Mouse (Mus musculus) Patski (cell line): ENCODE data around the gene Olfr1505. TPM values are rescaled to one million over a fixed set of nuclear protein-coding genes. Genes with fewer than 3 reads are reported as not detected.

ENCODE experiments used
- ATAC-seq: fragments of 100-300 bp; one replicate; pipeline ENCODE4 v1.8.0; 2021
- CTCF ChIA-PET: fragments of 350-600 bp; sonication (Branson Sonifier 250); formaldehyde crosslinking; loops from one replicate; lab custom pipeline; 2022; ENCODE audit warnings: inconsistent platforms; lab: Charles Lee
- POLR2A ChIA-PET: fragments of 350-600 bp; sonication (Branson Sonifier 250); formaldehyde crosslinking; loops from one replicate; lab custom pipeline; 2022; ENCODE audit warnings: antibody characterized with exemption, inconsistent platforms; lab: Charles Lee
- DNase-seq: peaks from one replicate; pipeline ENCODE4 v3.0.0-alpha.2; 2011; ENCODE audit warnings: low read depth, low spot score
- H3K27me3 ChIP-seq: fragments of 371-371 bp; one replicate; pipeline ENCODE4 v1.5.1; 2021
- CTCF ChIP-seq: fragments of 100-300 bp; IDR thresholded peaks from one replicate; pipeline ENCODE4 v1.5.1; 2021
- in situ Hi-C: fragments of 300-500 bp; cut with MboI; formaldehyde crosslinking; loops from 3 replicates; pipeline ENCODE4 v1.11.1; 2018; ENCODE audit warnings: low pct_unique_long_range_greater_than_20kb, mixed read lengths
- polyA plus RNA-seq: library from polyadenylated mRNA; unstranded; gene quantifications from one replicate; pipeline ENCODE4 v1.2.3, GENCODE M21; 2021

Gene Olfr1505
- polyA plus RNA-seq, result not detected

DNA sequence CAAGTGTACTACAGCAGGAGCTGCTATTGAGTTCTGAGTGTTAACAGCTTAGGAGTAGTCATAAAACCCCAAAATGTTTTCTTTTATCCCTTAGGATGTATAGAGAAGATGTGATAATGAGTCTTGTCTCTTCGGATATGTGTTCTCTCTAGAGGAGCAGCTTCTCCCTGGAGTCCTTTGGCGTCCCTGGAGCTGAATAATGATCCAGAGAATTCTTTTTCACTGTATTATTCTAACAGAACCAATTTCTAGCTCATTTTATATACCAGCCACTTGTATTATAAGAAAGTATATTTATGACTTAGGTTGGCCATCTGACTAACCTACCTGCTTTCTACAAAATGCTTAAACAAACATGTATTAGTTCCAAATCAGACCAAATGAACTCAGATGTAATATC is at the start of gene Olfr1505:
Olfr1505 (plus strand) TSS at position 301 of the 400 bp plus-strand sequence.
- ATAC-seq (no peak), DNase-seq (no peak)
- ChIA-PET CTCF (no interaction called here), POLR2A (no interaction called here)
- in situ Hi-C loops, result no loop called here
- no peaks in the 10 kb centered on the region for H3K27me3 ChIP-seq
- TF ChIP-seq CTCF, result no peak

DNA sequence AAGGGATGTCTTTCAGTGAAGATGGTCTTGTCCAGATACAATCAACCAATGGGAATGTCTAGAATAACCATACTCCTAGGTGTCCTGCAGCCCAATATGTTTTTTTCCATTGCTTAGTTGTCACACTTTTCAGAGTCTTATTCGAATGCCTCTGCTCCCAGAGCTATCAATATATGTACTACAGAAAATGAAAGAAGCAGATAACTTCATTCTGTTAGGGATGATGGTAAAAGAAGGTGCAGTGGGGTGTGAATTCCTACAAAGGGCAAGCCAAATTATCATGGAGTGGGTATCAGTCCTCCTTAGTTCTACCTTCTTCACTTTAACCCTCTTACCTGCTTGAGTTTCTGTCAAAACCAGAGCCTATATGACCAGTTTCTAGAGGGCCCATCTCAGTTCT is 15.5 kb upstream of the Olfr1505 start, which contains the start of gene Olfr1504:
Olfr1504 (minus strand) TSS at position 101 of the 400 bp plus-strand sequence.
- CTCF ChIA-PET, result no interaction called here
- DNase-seq (no peak), ATAC-seq (no peak)
- no peaks in the 10 kb centered on the region for H3K27me3 ChIP-seq
- TF ChIP-seq CTCF, result no peak
- in situ Hi-C loops, result no loop called here
- POLR2A ChIA-PET, result no interaction called here

Other genes with a start within 250 kb of the Olfr1505 start
- gene Olfr1491, start 216.3 kb upstream of the Olfr1505 start, polyA plus RNA-seq, result not detected
- not detected for gene Olfr1493-ps1, start 190.3 kb upstream of the Olfr1505 start, polyA plus RNA-seq
- gene Olfr1494, start 173.8 kb upstream of the Olfr1505 start, polyA plus RNA-seq, result not detected
- not detected for gene Olfr1495, start 148.9 kb upstream of the Olfr1505 start, polyA plus RNA-seq
- gene Olfr1496, start 135.7 kb upstream of the Olfr1505 start, polyA plus RNA-seq, result not detected
- not detected for gene Olfr1497, start 115.3 kb upstream of the Olfr1505 start, polyA plus RNA-seq
- gene Olfr1499, start 94.1 kb upstream of the Olfr1505 start, polyA plus RNA-seq, result not detected
- not detected for gene Olfr1500, start 83.0 kb upstream of the Olfr1505 start, polyA plus RNA-seq
- gene Olfr1501, start 62.8 kb upstream of the Olfr1505 start, polyA plus RNA-seq, result not detected
- gene Olfr1502, start 51.7 kb upstream of the Olfr1505 start, polyA plus RNA-seq, result not detected
- not detected for gene Olfr1504, start 15.6 kb upstream of the Olfr1505 start, polyA plus RNA-seq